Mouse (Mus musculus): ENCODE measurements around the gene Tgfbr2. TPM values are rescaled to one million over a fixed set of nuclear protein-coding genes. Genes with fewer than 3 reads are reported as not detected.

Tgfbr2 gene
- total and polyA plus RNA-seq, 3 experiments, result 19.6 to 46.3 (median 42.8) TPM

- TF ChIP-seq POLR2AphosphoS2 (IDR thresholded peaks at IDR 0.05; ENCODE audit: low read depth, low read length) (no peak), MEF2A (IDR thresholded peaks at IDR 0.05; ENCODE audit: borderline replicate concordance, low read depth, low read length) (peak; percentile 85), JUN (IDR thresholded peaks at IDR 0.05; ENCODE audit: insufficient read depth, low read depth, low read length) (peak; percentile 87), NELFE (IDR thresholded peaks at IDR 0.05; ENCODE audit: low read depth, low read length) (no peak), CTCF (conservative IDR thresholded peaks at IDR 0.05 in 1 of 2, IDR thresholded peaks at IDR 0.05 in 1 of 2; ENCODE audit: low read depth in 2 of 2, low read length in 2 of 2) (no peak), ETS1 (conservative IDR thresholded peaks at IDR 0.05; ENCODE audit: low read depth, low read length) (peak; percentile 98), EP300 (IDR thresholded peaks at IDR 0.05; ENCODE audit: low read length) (peak; percentile 97), CHD1 (IDR thresholded peaks at IDR 0.05; ENCODE audit: low read depth, low read length) (no peak), ZNF384 (IDR thresholded peaks at IDR 0.05; ENCODE audit: low read depth, low read length) (no peak; the same call in 1 of the 2 replicates), RCOR1 (conservative IDR thresholded peaks at IDR 0.05; ENCODE audit: low read depth, low read length) (peak; percentile 91), HCFC1 (IDR thresholded peaks at IDR 0.05; ENCODE audit: low read depth, low read length) (no peak), RAD21 (IDR thresholded peaks at IDR 0.05; ENCODE audit: low read depth, low read length) (no peak; the same call in none of the 2 replicates), KAT2A (IDR thresholded peaks at IDR 0.05; ENCODE audit: insufficient replicate concordance, low read length) (0 out of 2 replicates have a peak, but pooled peaks have one; percentile 41), ZKSCAN1 (IDR thresholded peaks at IDR 0.05; ENCODE audit: borderline replicate concordance, low read depth, low read length) (no peak), POLR2A (IDR thresholded peaks at IDR 0.05; ENCODE audit: low read depth, low read length) (peak; percentile 39; the same call in 1 of the 2 replicates), MAZ (IDR thresholded peaks at IDR 0.05; ENCODE audit: low read depth, low read length) (peak; percentile 82), CHD2 (IDR thresholded peaks at IDR 0.05; ENCODE audit: low read length) (peak; percentile 78), BHLHE40 (IDR thresholded peaks at IDR 0.05; ENCODE audit: low read depth, low read length) (peak; percentile 99), MYC (IDR thresholded peaks at IDR 0.05; ENCODE audit: low read depth, low read length) (peak; percentile 97)
These were observed 38.3 kb downstream of the Tgfbr2 start (continued) for GRCm38 (mm10) chr9:116136811-116137210.

DNA sequence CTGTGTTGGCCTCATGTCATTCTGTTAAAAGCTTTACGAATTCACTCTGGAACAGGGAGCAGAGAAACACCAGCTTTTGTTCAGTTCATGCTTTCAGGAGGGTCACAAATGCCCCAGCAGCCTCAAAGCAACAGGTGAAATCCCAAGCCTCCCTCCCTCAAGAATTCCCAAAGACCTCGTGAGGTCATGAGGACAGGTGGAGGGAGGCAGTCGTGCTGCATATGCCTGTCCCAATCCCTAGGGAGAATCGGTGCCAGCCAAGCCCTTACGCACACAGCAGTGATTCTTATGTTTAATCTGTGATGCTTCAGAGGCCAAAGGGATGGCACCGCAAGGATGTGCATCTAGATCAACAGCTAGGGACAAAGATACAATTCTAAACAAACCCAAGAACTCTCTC lies 39.0 kb downstream of the Tgfbr2 start:
- Histone ChIP-seq H3K4me1 (ENCODE audit: control insufficient read depth in 1 of 2, insufficient read depth in 2 of 2) (peaks cover 45 to 90% of the 10 kb centered on the region in 2 experiments), H3K27ac (ENCODE audit: insufficient read depth, low read depth) (peak overlapping the region; percentile 93), H3K27me3 (replicated peaks) (no peaks in the 10 kb centered on the region), H3K36me3 (replicated peaks in 1 of 2; ENCODE audit: control insufficient read depth in 1 of 2, insufficient read depth in 1 of 2, low read length in 1 of 2) (peaks cover 20 to 69% of the 10 kb centered on the region in 2 experiments), H3K79me2 (replicated peaks; ENCODE audit: control insufficient read depth, extremely low read depth, insufficient read depth, poor library complexity, severe bottlenecking) (peaks cover 81% of the 10 kb centered on the region), H3K9ac (ENCODE audit: insufficient read depth, low read depth) (peak overlapping the region; percentile 41), H3K4me3 (replicated peaks in 1 of 3; ENCODE audit: low read depth in 2 of 3, low read length in 2 of 3, poor library complexity in 1 of 3) (peak overlapping the region in 1 of 3 experiments; percentile 8), H3K4me2 (ENCODE audit: insufficient read depth, low read depth, poor library complexity, severe bottlenecking) (peak overlapping the region; percentile 33), H3K9me3 (replicated peaks; ENCODE audit: low read length) (no peaks in the 10 kb centered on the region)
- in situ Hi-C loops (cut with MboI; ENCODE audit: low pct_ligation_motif_present, low pct_unique_long_range_greater_than_20kb, low sequenced_read_pairs), result loop anchor here (5.0 to 10.0 kb wide), 2 partner anchors 36 to 249 kb away; no protein-coding TSS in a partner anchor
- dilution Hi-C loops (cut with MboI; ENCODE audit: extremely low pct_ligation_motif_present, extremely low pct_unique_long_range_greater_than_20kb, low sequenced_read_pairs), result no loop called here
- TF ChIP-seq EP300 (IDR thresholded peaks at IDR 0.05; ENCODE audit: low read length), result no peak
- no peak for TF ChIP-seq KAT2A (IDR thresholded peaks at IDR 0.05; ENCODE audit: insufficient replicate concordance, low read length)
- 0 out of 2 replicates have a peak, but pooled peaks have one; percentile 32 for TF ChIP-seq CHD1 (IDR thresholded peaks at IDR 0.05; ENCODE audit: low read depth, low read length)
- no peak for DNase-seq (ENCODE audit: extremely low read depth)

All from CH12.LX (cell line).